ENCODE assay signal across 8 mouse cellular contexts in the genomic region with DNA sequence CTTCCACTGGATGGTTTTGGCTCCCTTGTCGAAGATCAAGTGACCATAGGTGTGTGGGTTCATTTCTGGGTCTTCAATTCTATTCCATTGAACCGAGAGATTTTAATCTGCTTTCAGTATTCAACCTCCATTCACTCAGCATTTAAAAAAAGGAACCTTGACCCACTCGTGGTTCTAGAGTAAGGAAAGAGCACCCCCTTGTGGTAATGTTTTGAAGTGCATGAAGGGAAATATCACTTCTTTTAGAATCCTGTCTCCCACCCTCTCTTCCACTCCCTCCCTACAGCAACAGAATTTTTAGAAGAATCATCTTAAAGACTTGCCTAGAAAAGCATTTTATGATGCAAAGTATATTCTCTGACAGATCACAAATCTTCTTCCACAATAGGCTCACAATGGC.
A peak's percentile ranks its signal among the peaks of the same experiment; 100 is the strongest.
DNase-seq lines count a peak whose midpoint lies in the region; ATAC-seq lines count a peak whose summit lies in the region.

No protein-coding gene starts in this region.

- peak; percentile 60 for ATAC-seq in megakaryocyte progenitor cell, adult 5-6 weeks (replicated peaks; ENCODE audit: poor library complexity)
- ATAC-seq in inflammation-experienced regulatory T-cells, adult 6 months = no peak

- peak; percentile 15 for DNase-seq in adrenal gland, postnatal 14 days
- no peak for DNase-seq in adrenal gland, postnatal 25 days
- peak; percentile 17 for DNase-seq in kidney, postnatal 14 days
- no peak for DNase-seq in kidney, adult 18-20 months
- DNase-seq in 3T3-L1 (ENCODE audit: low read depth, low spot score) = peak; percentile 59
- DNase-seq in c-Kit-positive CD71-positive TER-119-positive erythroid progenitor cells, embryonic 14.5 days (ENCODE audit: low spot score) = peak; percentile 2

Comparison
In these comparisons a context has a peak if more than half of its experiments do, and no peak if none do; other contexts are left out.
1. DNase-seq: peak in adrenal gland, postnatal 14 days (single experiment), kidney, postnatal 14 days (single experiment), 3T3-L1 (single experiment) and c-Kit-positive CD71-positive TER-119-positive erythroid progenitor cells, embryonic 14.5 days (single experiment); none in adrenal gland, postnatal 25 days (single experiment) and kidney, adult 18-20 months (single experiment).